Mouse (Mus musculus): ENCODE data around the gene Gnai2. TPM values are rescaled to one million over a fixed set of nuclear protein-coding genes. Genes with fewer than 3 reads are reported as not detected.

The Gnai2 gene
- polyA plus RNA-seq, 1 experiment from 2014 or later: 234 TPM

DNA sequence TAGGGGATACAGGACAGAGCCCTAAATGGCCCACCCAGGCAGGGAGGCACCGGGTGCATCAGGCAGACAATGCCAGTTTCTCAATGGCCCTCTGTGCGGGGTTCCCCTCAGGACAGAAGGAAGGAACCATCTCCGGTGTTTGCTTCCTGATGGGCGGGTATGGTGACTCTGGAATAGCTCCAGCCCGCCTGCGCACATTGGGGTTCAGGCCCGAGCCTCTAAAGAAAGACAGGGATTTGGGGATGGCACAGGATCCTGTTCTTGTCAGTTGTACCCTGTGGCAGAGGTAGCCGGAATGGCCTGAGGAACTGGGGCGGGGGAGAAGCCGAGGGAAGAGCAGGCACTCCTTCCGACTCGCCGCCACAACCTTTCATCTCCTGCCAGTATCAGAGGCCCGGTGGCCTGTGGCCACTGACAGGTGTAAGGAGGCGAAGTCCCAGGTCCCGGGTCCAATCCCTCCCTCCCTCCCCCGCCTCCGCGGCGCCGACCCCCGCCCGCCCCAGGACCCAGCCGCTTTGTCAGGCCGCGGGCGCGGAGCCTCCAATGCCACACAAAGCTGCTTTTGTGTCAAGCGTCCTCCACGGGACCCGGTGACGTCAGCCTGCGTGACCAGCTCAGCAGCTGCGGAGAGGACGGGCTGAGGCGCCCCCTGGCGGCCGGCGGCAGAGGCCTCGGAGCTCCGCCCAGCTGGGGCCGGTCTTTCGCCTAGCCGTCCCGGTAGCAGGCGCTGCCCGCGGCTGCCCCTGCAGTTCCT lies 22.8 kb downstream of the Gnai2 start:
- ATAC-seq (ENCODE audit: low read depth): peak; percentile 94
- H3K4me1 ChIP-seq (ENCODE audit: control insufficient read depth, insufficient read depth, low read length): peaks cover 24% of the 10 kb centered on the region
- 1% methylated on average over 44 of the region's 48 CpGs for WGBS

GRCm38 (mm10) chr9:107611456-107612190 lies 23.5 kb downstream of the Gnai2 start:
- H3K9ac ChIP-seq (replicated peaks; ENCODE audit: low read depth, low read length): peak overlapping the region; percentile 82
- H3K4me3 ChIP-seq (ENCODE audit: low read depth, low read length): peak overlapping the region; percentile 27
- WGBS: 65% methylated on average over 6 of the region's 6 CpGs
- no peaks in the 10 kb centered on the region for H3K27me3 ChIP-seq (ENCODE audit: control insufficient read depth, insufficient read depth, low read length)
- peak overlapping the region; percentile 99 for H3K27ac ChIP-seq (ENCODE audit: low read depth, low read length)
- H3K9me3 ChIP-seq (ENCODE audit: control insufficient read depth, low read length): no peaks in the 10 kb centered on the region
- H3K4me1 ChIP-seq (ENCODE audit: control insufficient read depth, insufficient read depth, low read length): peaks cover 24% of the 10 kb centered on the region
- peak overlapping the region; percentile 66 for H3K4me2 ChIP-seq (ENCODE audit: low read depth, low read length)
- H3K36me3 ChIP-seq (ENCODE audit: control insufficient read depth, insufficient read depth, low read length): peaks cover 21% of the 10 kb centered on the region
- no peak for ATAC-seq (ENCODE audit: low read depth)

More for the DNA sequence above, 22.8 kb downstream of the Gnai2 start:
- peak overlapping the region; percentile 66 for H3K4me2 ChIP-seq (ENCODE audit: low read depth, low read length)
- peaks cover 25% of the 10 kb centered on the region for H3K36me3 ChIP-seq (ENCODE audit: control insufficient read depth, insufficient read depth, low read length)
- H3K27me3 ChIP-seq (ENCODE audit: control insufficient read depth, insufficient read depth, low read length): no peaks in the 10 kb centered on the region
- peak overlapping the region; percentile 82 for H3K9ac ChIP-seq (replicated peaks; ENCODE audit: low read depth, low read length)
- H3K27ac ChIP-seq (ENCODE audit: low read depth, low read length): peak overlapping the region; percentile 99
- H3K4me3 ChIP-seq (ENCODE audit: low read depth, low read length): peak overlapping the region; percentile 27
- no peaks in the 10 kb centered on the region for H3K9me3 ChIP-seq (ENCODE audit: control insufficient read depth, low read length)

DNA sequence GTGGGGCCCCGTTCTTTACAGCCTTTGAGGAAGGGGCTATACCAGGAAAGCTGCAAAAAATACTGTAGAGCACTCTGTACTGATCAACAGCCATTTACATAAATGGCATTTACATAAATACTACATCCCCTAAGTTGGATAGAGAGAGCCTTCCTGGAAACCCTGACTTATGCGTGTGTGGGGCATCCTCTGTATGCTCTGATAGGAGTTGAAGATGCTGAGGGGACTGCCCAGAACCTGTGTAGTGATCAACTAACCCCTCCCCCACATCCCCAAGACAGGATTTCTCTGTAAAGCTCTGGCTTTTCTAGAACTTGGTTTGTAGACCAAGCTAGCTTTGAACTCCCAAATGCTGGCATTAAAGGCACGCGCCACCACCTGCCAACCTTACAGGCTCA lies 25.7 kb downstream of the Gnai2 start:
- no peaks in the 10 kb centered on the region for H3K27me3 ChIP-seq (ENCODE audit: control insufficient read depth, insufficient read depth, low read length)
- H3K4me1 ChIP-seq (ENCODE audit: control insufficient read depth, insufficient read depth, low read length): peaks cover 29% of the 10 kb centered on the region
- no peak overlapping the region for H3K27ac ChIP-seq (ENCODE audit: low read depth, low read length)

GRCm38 (mm10) chr9:107608741-107609432 lies 26.3 kb downstream of the Gnai2 start, which contains the start of gene Sema3b:
Gene Sema3b, minus strand, starts transcription at chr9:107609229.
- H3K4me3 ChIP-seq (ENCODE audit: low read depth, low read length): no peak within 1 kb of the TSS
- no peaks in the 10 kb centered on the region; the same call in 1 of the 2 replicates for H3K36me3 ChIP-seq (ENCODE audit: control insufficient read depth, insufficient read depth, low read length)
- H3K4me1 ChIP-seq (ENCODE audit: control insufficient read depth, insufficient read depth, low read length): peaks cover 32% of the 10 kb centered on the region
- no peak within 1 kb of the TSS for H3K9ac ChIP-seq (replicated peaks; ENCODE audit: low read depth, low read length)
- no peak within 1 kb of the TSS for H3K27ac ChIP-seq (ENCODE audit: low read depth, low read length)
- no peaks in the 10 kb centered on the region for H3K27me3 ChIP-seq (ENCODE audit: control insufficient read depth, insufficient read depth, low read length)
- ATAC-seq (ENCODE audit: low read depth): no peak
- 43% methylated on average over 11 of the region's 12 CpGs for WGBS
- no peak within 1 kb of the TSS for H3K4me2 ChIP-seq (ENCODE audit: low read depth, low read length)
- no peaks in the 10 kb centered on the region for H3K9me3 ChIP-seq (ENCODE audit: control insufficient read depth, low read length)

More for the DNA sequence above, 25.7 kb downstream of the Gnai2 start:
- Histone ChIP-seq H3K4me3 (ENCODE audit: low read depth, low read length) (no peak overlapping the region), H3K9ac (replicated peaks; ENCODE audit: low read depth, low read length) (no peak overlapping the region), H3K36me3 (ENCODE audit: control insufficient read depth, insufficient read depth, low read length) (peaks cover 3% of the 10 kb centered on the region; the same call in 1 of the 2 replicates), H3K4me2 (ENCODE audit: low read depth, low read length) (no peak overlapping the region), H3K9me3 (ENCODE audit: control insufficient read depth, low read length) (no peaks in the 10 kb centered on the region)
- WGBS: 77% methylated on average over 4 of the region's 4 CpGs
- ATAC-seq (ENCODE audit: low read depth): no peak

GRCm38 (mm10) chr9:107607653-107608245 lies 27.4 kb downstream of the Gnai2 start:
- H3K4me1 ChIP-seq (ENCODE audit: control insufficient read depth, insufficient read depth, low read length): peaks cover 26% of the 10 kb centered on the region
- no peak overlapping the region for H3K4me3 ChIP-seq (ENCODE audit: low read depth, low read length)
- H3K27ac ChIP-seq (ENCODE audit: low read depth, low read length): no peak overlapping the region
- H3K36me3 ChIP-seq (ENCODE audit: control insufficient read depth, insufficient read depth, low read length): no peaks in the 10 kb centered on the region
- no peaks in the 10 kb centered on the region for H3K27me3 ChIP-seq (ENCODE audit: control insufficient read depth, insufficient read depth, low read length)
- no peaks in the 10 kb centered on the region for H3K9me3 ChIP-seq (ENCODE audit: control insufficient read depth, low read length)
- no peak overlapping the region for H3K4me2 ChIP-seq (ENCODE audit: low read depth, low read length)
- H3K9ac ChIP-seq (replicated peaks; ENCODE audit: low read depth, low read length): no peak overlapping the region
- WGBS: 54% methylated on average over 9 of the region's 9 CpGs
- no peak for ATAC-seq (ENCODE audit: low read depth)

GRCm38 (mm10) chr9:107607036-107607435 lies 28.1 kb downstream of the Gnai2 start:
- H3K9me3 ChIP-seq (ENCODE audit: control insufficient read depth, low read length): no peaks in the 10 kb centered on the region
- no peaks in the 10 kb centered on the region for H3K27me3 ChIP-seq (ENCODE audit: control insufficient read depth, insufficient read depth, low read length)
- no peak overlapping the region for H3K4me3 ChIP-seq (ENCODE audit: low read depth, low read length)
- H3K36me3 ChIP-seq (ENCODE audit: control insufficient read depth, insufficient read depth, low read length): no peaks in the 10 kb centered on the region
- H3K4me2 ChIP-seq (ENCODE audit: low read depth, low read length): no peak overlapping the region
- no peak overlapping the region for H3K27ac ChIP-seq (ENCODE audit: low read depth, low read length)
- 62% methylated on average over 2 of the region's 2 CpGs for WGBS
- ATAC-seq (ENCODE audit: low read depth): no peak
- peaks cover 21% of the 10 kb centered on the region for H3K4me1 ChIP-seq (ENCODE audit: control insufficient read depth, insufficient read depth, low read length)
- no peak overlapping the region for H3K9ac ChIP-seq (replicated peaks; ENCODE audit: low read depth, low read length)

DNA sequence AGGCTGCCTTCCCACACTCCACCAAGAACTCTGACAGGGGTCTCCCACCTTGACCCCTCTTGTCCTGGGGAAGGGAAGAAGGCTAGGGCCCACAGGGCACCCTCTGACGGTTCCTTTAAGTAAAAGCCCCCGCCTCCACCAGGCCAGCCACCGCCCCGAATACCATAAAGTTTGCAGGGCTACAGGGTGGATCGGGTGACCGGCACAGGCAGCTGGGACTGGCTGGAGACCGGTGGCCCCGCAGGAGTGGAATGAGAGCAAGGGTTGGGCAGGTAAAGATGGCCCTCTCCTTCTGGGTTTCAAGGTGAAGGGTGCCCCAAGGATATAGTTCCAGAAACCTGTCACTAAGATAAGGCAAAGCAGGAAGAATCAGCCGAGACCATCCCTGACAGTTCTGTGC lies 28.6 kb downstream of the Gnai2 start:
- Histone ChIP-seq H3K36me3 (ENCODE audit: control insufficient read depth, insufficient read depth, low read length) (no peaks in the 10 kb centered on the region), H3K4me2 (ENCODE audit: low read depth, low read length) (no peak overlapping the region), H3K9ac (replicated peaks; ENCODE audit: low read depth, low read length) (no peak overlapping the region), H3K4me1 (ENCODE audit: control insufficient read depth, insufficient read depth, low read length) (peaks cover 16% of the 10 kb centered on the region; the same call in 1 of the 2 replicates), H3K27ac (ENCODE audit: low read depth, low read length) (no peak overlapping the region), H3K27me3 (ENCODE audit: control insufficient read depth, insufficient read depth, low read length) (no peaks in the 10 kb centered on the region), H3K9me3 (ENCODE audit: control insufficient read depth, low read length) (no peaks in the 10 kb centered on the region), H3K4me3 (ENCODE audit: low read depth, low read length) (no peak overlapping the region)
- 14% methylated on average over 9 of the region's 9 CpGs for WGBS
- ATAC-seq (ENCODE audit: low read depth): no peak

GRCm38 (mm10) chr9:107605041-107605661 lies 30.0 kb downstream of the Gnai2 start:
- no peaks in the 10 kb centered on the region for H3K36me3 ChIP-seq (ENCODE audit: control insufficient read depth, insufficient read depth, low read length)
- 39% methylated on average over 22 of the region's 23 CpGs for WGBS
- H3K4me1 ChIP-seq (ENCODE audit: control insufficient read depth, insufficient read depth, low read length): 0 out of 2 replicates have a peak, but pooled peaks cover 15% of the 10 kb centered on the region
- no peak overlapping the region for H3K4me3 ChIP-seq (ENCODE audit: low read depth, low read length)
- no peak for ATAC-seq (ENCODE audit: low read depth)
- H3K4me2 ChIP-seq (ENCODE audit: low read depth, low read length): 0 out of 2 replicates have a peak overlapping the region, but pooled peaks have one; percentile 6
- peak overlapping the region; percentile 16; the same call in 1 of the 2 replicates for H3K9ac ChIP-seq (replicated peaks; ENCODE audit: low read depth, low read length)
- no peaks in the 10 kb centered on the region for H3K27me3 ChIP-seq (ENCODE audit: control insufficient read depth, insufficient read depth, low read length)
- no peak overlapping the region for H3K27ac ChIP-seq (ENCODE audit: low read depth, low read length)
- no peaks in the 10 kb centered on the region for H3K9me3 ChIP-seq (ENCODE audit: control insufficient read depth, low read length)

All from neural tube, embryonic 14.5 days (tissue).